Comparison of ENCODE assay signal across 7 mouse cellular contexts in the genomic region with DNA sequence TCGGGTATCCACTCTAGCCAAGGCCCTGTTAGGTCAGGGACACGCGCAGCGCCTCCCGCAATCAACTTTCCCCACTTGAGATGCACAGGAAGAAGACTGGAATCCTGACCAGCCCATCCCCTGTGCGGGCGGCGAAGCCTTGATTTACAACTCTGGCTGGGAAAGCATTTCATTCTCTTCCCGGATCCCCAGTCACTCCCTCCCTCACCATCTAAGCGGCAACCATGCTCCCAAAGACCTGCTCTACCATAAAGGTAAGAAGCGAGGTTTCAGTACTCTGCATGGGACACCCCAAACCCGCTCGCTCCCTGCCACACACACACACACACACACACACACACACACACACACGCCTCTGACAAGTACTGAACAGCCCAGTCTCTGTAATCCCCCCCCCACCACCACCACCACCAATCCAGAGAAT.
DNase-seq lines count a peak whose midpoint lies in the region; ATAC-seq and TF ChIP-seq lines count a peak whose summit lies in the region.

No protein-coding gene starts in this region.

- H3K9ac ChIP-seq in forebrain, postnatal 0 days: peak overlapping the region; percentile 81
- H3K9ac ChIP-seq in limb, embryonic 15.5 days: peak overlapping the region; percentile 15; the same call in 1 of the 2 replicates

- peak overlapping the region; percentile 79 for H3K4me2 ChIP-seq in forebrain, postnatal 0 days (ENCODE audit: low read depth)
- H3K4me2 ChIP-seq in limb, embryonic 15.5 days: peak overlapping the region; percentile 89

- no peaks in the 10 kb centered on the region for H3K27me3 ChIP-seq in forebrain, postnatal 0 days (ENCODE audit: insufficient read depth, low read length)
- H3K27me3 ChIP-seq in limb, embryonic 15.5 days: peaks cover 13% of the 10 kb centered on the region

- no peaks in the 10 kb centered on the region for H3K36me3 ChIP-seq in forebrain, postnatal 0 days (ENCODE audit: insufficient read depth)
- H3K36me3 ChIP-seq in limb, embryonic 15.5 days: no peaks in the 10 kb centered on the region

- H3K27ac ChIP-seq in forebrain, postnatal 0 days (ENCODE audit: low read depth, low read length): peak overlapping the region; percentile 75
- H3K27ac ChIP-seq in limb, embryonic 15.5 days: no peak overlapping the region

- TF ChIP-seq CTCF in forebrain, postnatal 0 days (IDR thresholded peaks at IDR 0.05; ENCODE audit: low read depth): no peak

- peak; percentile 45 to 47 for DNase-seq in left cerebral cortex, postnatal 25 days (ENCODE audit: low spot score in 2 of 2)
- DNase-seq in left cerebral cortex, adult 9 months (ENCODE audit: low spot score in 2 of 2): no peak
- peak; percentile 33 for DNase-seq in embryo, embryonic 10.5 days (ENCODE audit: low spot score)
- peak; percentile 68 for DNase-seq in forebrain, postnatal 0 days
- peak; percentile 39 for DNase-seq in right cerebral cortex, postnatal 14 days

- peak; percentile 48 for ATAC-seq in forebrain, postnatal 0 days
- no peak; the same call in 1 of the 2 replicates for ATAC-seq in limb, embryonic 15.5 days (ENCODE audit: insufficient number of reproducible peaks, low FRiP score, low TSS enrichment, low read depth)
- ATAC-seq in megakaryocyte-erythroid progenitor cell, adult 5-6 weeks (replicated peaks; ENCODE audit: low FRiP score, low TSS enrichment, poor library complexity, severe bottlenecking): no peak

- peak overlapping the region; percentile 66 for H3K4me3 ChIP-seq in forebrain, postnatal 0 days (ENCODE audit: low read depth, low read length)
- H3K4me3 ChIP-seq in limb, embryonic 15.5 days: peak overlapping the region; percentile 54

- peaks cover 18% of the 10 kb centered on the region for H3K4me1 ChIP-seq in forebrain, postnatal 0 days (ENCODE audit: insufficient read depth)
- peaks cover 22% of the 10 kb centered on the region for H3K4me1 ChIP-seq in limb, embryonic 15.5 days

- WGBS in forebrain, postnatal 0 days: 9% methylated on average over 14 of the region's 14 CpGs
- 4% methylated on average over 14 of the region's 14 CpGs for WGBS in limb, embryonic 15.5 days

- no peaks in the 10 kb centered on the region for H3K9me3 ChIP-seq in forebrain, postnatal 0 days (ENCODE audit: low read length)
- H3K9me3 ChIP-seq in limb, embryonic 15.5 days: no peaks in the 10 kb centered on the region

- intact Hi-C loops in left cerebral cortex, postnatal 25 days (cut with DNase I): loop anchor here (2.0 kb wide), 1 partner anchor 37 kb away; no protein-coding TSS in a partner anchor

Comparison
In these comparisons a context has a peak if more than half of its experiments do, and no peak if none do; other contexts are left out.
1. DNase-seq: peak in left cerebral cortex, postnatal 25 days (2 of 2), embryo, embryonic 10.5 days (single experiment), forebrain, postnatal 0 days (single experiment) and right cerebral cortex, postnatal 14 days (single experiment); none in left cerebral cortex, adult 9 months (0 of 2).